Mouse (Mus musculus) intestine, embryonic 15.5 days (tissue): Measurements from ENCODE around the gene Des. TPM values are rescaled to one million over a fixed set of nuclear protein-coding genes. Genes with fewer than 3 reads are reported as not detected.
A peak's percentile ranks its signal among the peaks of the same experiment; 100 is the strongest.

ENCODE experiments used
- ATAC-seq: fragments of 200-750 bp; cut with Nextera tagmentation; 2 replicates; pipeline ENCODE4 v1.8.0; 2017; ENCODE audit warnings: moderate TSS enrichment, moderate library complexity
- H3K27ac ChIP-seq: fragments of 300-500 bp; sonication (generic); 2 replicates; pipeline ENCODE4 v1.5.1; 2015; ENCODE audit warnings: mild to moderate bottlenecking, inconsistent platforms
- H3K27me3 ChIP-seq: fragments of 300-500 bp; sonication (generic); replicated peaks from 2 replicates; pipeline ENCODE4 v1.6.1; 2015; ENCODE audit warnings: inconsistent platforms
- H3K36me3 ChIP-seq: fragments of 300-500 bp; sonication (generic); 2 replicates; pipeline ENCODE4 v1.6.1; 2015; ENCODE audit warnings: inconsistent platforms
- H3K4me1 ChIP-seq: fragments of 300-500 bp; sonication (generic); replicated peaks from 2 replicates; pipeline ENCODE4 v1.6.1; 2015; ENCODE audit warnings: inconsistent platforms
- H3K4me2 ChIP-seq: fragments of 300-500 bp; sonication (generic); replicated peaks from 2 replicates; pipeline ENCODE4 v1.6.1; 2015; ENCODE audit warnings: mild to moderate bottlenecking, inconsistent platforms
- H3K4me3 ChIP-seq: fragments of 300-500 bp; sonication (generic); replicated peaks from 2 replicates; pipeline ENCODE4 v1.5.1; 2015; ENCODE audit warnings: inconsistent platforms
- H3K9ac ChIP-seq: fragments of 300-500 bp; sonication (generic); 2 replicates; pipeline ENCODE4 v1.6.1; 2015; ENCODE audit warnings: inconsistent platforms
- H3K9me3 ChIP-seq: fragments of 300-500 bp; sonication (generic); 2 replicates; pipeline ENCODE4 v1.6.1; 2016; ENCODE audit warnings: inconsistent platforms
- WGBS: fragments of 180-500 bp; shearing (Covaris S2); methylation state at CpG from one replicate; pipeline ENCODE4 v1.1.7; 2015; 5-methylcytosine and 5-hydroxymethylcytosine counted together
- polyA plus RNA-seq: library from polyadenylated mRNA; unstranded; fragments of >200 nt; fragmentation: Nextera tagmentation; extraction: Ambion mirVana; gene quantifications from 2 replicates; pipeline ENCODE4 v1.2.1, GENCODE M21; 2015

The Des gene
- polyA plus RNA-seq, 1 experiment from 2014 or later: 105 TPM

GRCm38 (mm10) chr1:75336461-75336860 is 23.7 kb upstream of the Des start:
- Histone ChIP-seq H3K4me3 (no peak overlapping the region), H3K27me3 (no peaks in the 10 kb centered on the region), H3K9ac (no peak overlapping the region), H3K27ac (peak overlapping the region; percentile 64), H3K9me3 (no peaks in the 10 kb centered on the region), H3K4me2 (peak overlapping the region; percentile 7; the same call in 1 of the 2 replicates), H3K36me3 (no peaks in the 10 kb centered on the region), H3K4me1 (peaks cover 23% of the 10 kb centered on the region)
- peak; percentile 57 for ATAC-seq
- 37% methylated on average over 3 of the region's 3 CpGs for WGBS

GRCm38 (mm10) chr1:75337097-75337496 is 23.0 kb upstream of the Des start:
- no peaks in the 10 kb centered on the region for H3K36me3 ChIP-seq
- H3K9ac ChIP-seq: no peak overlapping the region
- H3K4me1 ChIP-seq: peaks cover 23% of the 10 kb centered on the region
- no peak overlapping the region for H3K4me3 ChIP-seq
- no peaks in the 10 kb centered on the region for H3K27me3 ChIP-seq
- 0 out of 2 replicates have a peak, but pooled peaks have one; percentile 7 for ATAC-seq
- 43% methylated on average over 9 of the region's 9 CpGs for WGBS
- H3K9me3 ChIP-seq: no peaks in the 10 kb centered on the region
- H3K27ac ChIP-seq: no peak overlapping the region
- H3K4me2 ChIP-seq: no peak overlapping the region

GRCm38 (mm10) chr1:75338091-75338694 is 21.9 kb upstream of the Des start:
- Histone ChIP-seq H3K4me2 (peak overlapping the region; percentile 36; the same call in 1 of the 2 replicates), H3K36me3 (no peaks in the 10 kb centered on the region), H3K27me3 (no peaks in the 10 kb centered on the region), H3K4me1 (peaks cover 23% of the 10 kb centered on the region), H3K27ac (peak overlapping the region; percentile 39), H3K9me3 (no peaks in the 10 kb centered on the region), H3K4me3 (no peak overlapping the region), H3K9ac (no peak overlapping the region; the same call in 1 of the 2 replicates)
- peak; percentile 73 for ATAC-seq
- whole genome bisulfite sequencing: 11% methylated on average over 11 of the region's 11 CpGs

- Histone ChIP-seq H3K9ac (no peak overlapping the region), H3K4me1 (peaks cover 32% of the 10 kb centered on the region), H3K9me3 (no peaks in the 10 kb centered on the region), H3K4me2 (no peak overlapping the region), H3K27me3 (no peaks in the 10 kb centered on the region), H3K4me3 (no peak overlapping the region), H3K36me3 (no peaks in the 10 kb centered on the region), H3K27ac (0 out of 2 replicates have a peak overlapping the region, but pooled peaks have one; percentile 28)
- 32% methylated on average over 9 of the region's 9 CpGs for WGBS
- no peak for ATAC-seq
Observed at GRCm38 (mm10) chr1:75339337-75339736, 20.8 kb upstream of the Des start.

GRCm38 (mm10) chr1:75340519-75340918 is 19.6 kb upstream of the Des start:
- Histone ChIP-seq H3K27ac (no peak overlapping the region), H3K36me3 (no peaks in the 10 kb centered on the region), H3K9me3 (no peaks in the 10 kb centered on the region), H3K4me2 (no peak overlapping the region), H3K4me3 (no peak overlapping the region), H3K9ac (no peak overlapping the region), H3K27me3 (no peaks in the 10 kb centered on the region), H3K4me1 (peaks cover 42% of the 10 kb centered on the region)
- 81% methylated on average over 2 of the region's 2 CpGs for WGBS
- no peak for ATAC-seq

GRCm38 (mm10) chr1:75342874-75343416 is 17.2 kb upstream of the Des start:
- H3K9me3 ChIP-seq: no peaks in the 10 kb centered on the region
- no peak overlapping the region for H3K4me3 ChIP-seq
- ATAC-seq: no peak
- peaks cover 43% of the 10 kb centered on the region for H3K4me1 ChIP-seq
- H3K27me3 ChIP-seq: no peaks in the 10 kb centered on the region
- no peak overlapping the region for H3K9ac ChIP-seq
- H3K4me2 ChIP-seq: no peak overlapping the region
- H3K27ac ChIP-seq: no peak overlapping the region
- 1% methylated on average over 8 of the region's 8 CpGs for WGBS
- no peaks in the 10 kb centered on the region for H3K36me3 ChIP-seq

- no peak overlapping the region for H3K9ac ChIP-seq
Observed at GRCm38 (mm10) chr1:75344291-75345035, 15.7 kb upstream of the Des start.

GRCm38 (mm10) chr1:75345036-75345935 is 14.8 kb upstream of the Des start:
- Histone ChIP-seq H3K36me3 (no peaks in the 10 kb centered on the region), H3K4me1 (peaks cover 30% of the 10 kb centered on the region), H3K4me3 (no peak overlapping the region), H3K9me3 (no peaks in the 10 kb centered on the region), H3K9ac (no peak overlapping the region), H3K27me3 (no peaks in the 10 kb centered on the region), H3K27ac (peak overlapping the region; percentile 51), H3K4me2 (no peak overlapping the region)
- ATAC-seq: peak; percentile 29; the same call in 1 of the 2 replicates
- 48% methylated on average over 20 of the region's 20 CpGs for WGBS

More at GRCm38 (mm10) chr1:75344291-75345035, 15.7 kb upstream of the Des start:
- Histone ChIP-seq H3K9me3 (no peaks in the 10 kb centered on the region), H3K4me3 (no peak overlapping the region), H3K36me3 (no peaks in the 10 kb centered on the region), H3K4me2 (no peak overlapping the region), H3K4me1 (peaks cover 33% of the 10 kb centered on the region), H3K27me3 (no peaks in the 10 kb centered on the region), H3K27ac (peak overlapping the region; percentile 51)
- WGBS: 24% methylated on average over 15 of the region's 15 CpGs
- 0 out of 2 replicates have a peak, but pooled peaks have one; percentile 19 for ATAC-seq

GRCm38 (mm10) chr1:75347279-75347678 is 12.8 kb upstream of the Des start:
- no peaks in the 10 kb centered on the region for H3K9me3 ChIP-seq
- H3K27me3 ChIP-seq: no peaks in the 10 kb centered on the region
- peaks cover 30% of the 10 kb centered on the region for H3K4me1 ChIP-seq
- no peak overlapping the region for H3K9ac ChIP-seq
- H3K4me2 ChIP-seq: no peak overlapping the region
- 57% methylated on average over 5 of the region's 5 CpGs for WGBS
- no peaks in the 10 kb centered on the region for H3K36me3 ChIP-seq
- no peak overlapping the region for H3K27ac ChIP-seq
- ATAC-seq: no peak
- H3K4me3 ChIP-seq: no peak overlapping the region

- H3K9me3 ChIP-seq: no peaks in the 10 kb centered on the region
- peak; percentile 32 for ATAC-seq
- H3K4me2 ChIP-seq: no peak overlapping the region
- H3K36me3 ChIP-seq: no peaks in the 10 kb centered on the region
- H3K27ac ChIP-seq: peak overlapping the region; percentile 36; the same call in 1 of the 2 replicates
- 39% methylated on average over 5 of the region's 5 CpGs for WGBS
- no peak overlapping the region for H3K9ac ChIP-seq
- H3K4me3 ChIP-seq: no peak overlapping the region
- H3K4me1 ChIP-seq: peaks cover 21% of the 10 kb centered on the region
- H3K27me3 ChIP-seq: no peaks in the 10 kb centered on the region
Observed at GRCm38 (mm10) chr1:75349275-75349674, 10.9 kb upstream of the Des start.

GRCm38 (mm10) chr1:75357261-75357660 is 2.9 kb upstream of the Des start:
- peaks cover 21% of the 10 kb centered on the region for H3K4me1 ChIP-seq
- peaks cover 9% of the 10 kb centered on the region for H3K27me3 ChIP-seq
- no peak for ATAC-seq
- H3K4me3 ChIP-seq: no peak overlapping the region
- H3K4me2 ChIP-seq: no peak overlapping the region
- H3K27ac ChIP-seq: no peak overlapping the region
- 75% methylated on average over 7 of the region's 7 CpGs for WGBS
- no peaks in the 10 kb centered on the region for H3K36me3 ChIP-seq
- no peaks in the 10 kb centered on the region for H3K9me3 ChIP-seq
- no peak overlapping the region for H3K9ac ChIP-seq

GRCm38 (mm10) chr1:75358009-75358408 is 2.1 kb upstream of the Des start:
- no peak for ATAC-seq
- Histone ChIP-seq H3K4me2 (no peak overlapping the region), H3K27ac (no peak overlapping the region), H3K4me3 (no peak overlapping the region), H3K9me3 (no peaks in the 10 kb centered on the region), H3K36me3 (no peaks in the 10 kb centered on the region), H3K9ac (no peak overlapping the region), H3K4me1 (peaks cover 23% of the 10 kb centered on the region), H3K27me3 (peaks cover 9% of the 10 kb centered on the region)
- WGBS: 90% methylated on average over 4 of the region's 4 CpGs
